Mouse (Mus musculus): ENCODE measurements around the gene Hjurp. TPM values are rescaled to one million over a fixed set of nuclear protein-coding genes. Genes with fewer than 3 reads are reported as not detected.
A peak's percentile ranks its signal among the peaks of the same experiment; 100 is the strongest.

Gene Hjurp
- polyA plus RNA-seq, 2 experiments, result 139 to 277 TPM

- WGBS, result 66% methylated on average over 7 of the region's 7 CpGs
- H3K9ac ChIP-seq (ENCODE audit: low read depth, low read length, severe bottlenecking), result no peak overlapping the region
- ATAC-seq (ENCODE audit: low FRiP score, low read depth), result no peak
- H3K9me3 ChIP-seq (ENCODE audit: control insufficient read depth, low read length), result peaks cover 63% of the 10 kb centered on the region
- DNase-seq (ENCODE audit: low spot score), result no peak
- H3K36me3 ChIP-seq (ENCODE audit: control insufficient read depth, insufficient read depth, low read length), result no peaks in the 10 kb centered on the region
- H3K27ac ChIP-seq (replicated peaks; ENCODE audit: low read depth, low read length), result no peak overlapping the region
- no peaks in the 10 kb centered on the region for H3K4me1 ChIP-seq (ENCODE audit: control insufficient read depth, insufficient read depth, low read length)
- H3K4me3 ChIP-seq (replicated peaks; ENCODE audit: low read length), result no peak overlapping the region
- H3K27me3 ChIP-seq (ENCODE audit: control insufficient read depth, insufficient read depth, low read length), result no peaks in the 10 kb centered on the region
- no peak overlapping the region for H3K4me2 ChIP-seq (replicated peaks; ENCODE audit: low read depth, low read length, severe bottlenecking)
- TF ChIP-seq POLR2A (IDR thresholded peaks at IDR 0.05; ENCODE audit: borderline replicate concordance, extremely low read depth, insufficient read depth, insufficient read length), result no peak
Observed at GRCm38 (mm10) chr1:88297480-88298258, 20.2 kb upstream of the Hjurp start.

- no peak for DNase-seq (ENCODE audit: low spot score)
- Histone ChIP-seq H3K4me1 (ENCODE audit: control insufficient read depth, insufficient read depth, low read length) (no peaks in the 10 kb centered on the region), H3K4me3 (replicated peaks; ENCODE audit: low read length) (no peak overlapping the region), H3K27me3 (ENCODE audit: control insufficient read depth, insufficient read depth, low read length) (no peaks in the 10 kb centered on the region), H3K4me2 (replicated peaks; ENCODE audit: low read depth, low read length, severe bottlenecking) (no peak overlapping the region), H3K27ac (replicated peaks; ENCODE audit: low read depth, low read length) (no peak overlapping the region), H3K9ac (ENCODE audit: low read depth, low read length, severe bottlenecking) (no peak overlapping the region), H3K36me3 (ENCODE audit: control insufficient read depth, insufficient read depth, low read length) (no peaks in the 10 kb centered on the region), H3K9me3 (ENCODE audit: control insufficient read depth, low read length) (peaks cover 60% of the 10 kb centered on the region)
- 73% methylated on average over 4 of the region's 4 CpGs for WGBS
- peak; percentile 7; the same call in 1 of the 2 replicates for ATAC-seq (ENCODE audit: low FRiP score, low read depth)
- no peak for TF ChIP-seq POLR2A (IDR thresholded peaks at IDR 0.05; ENCODE audit: borderline replicate concordance, extremely low read depth, insufficient read depth, insufficient read length)
Observed at GRCm38 (mm10) chr1:88296171-88296920, 18.9 kb upstream of the Hjurp start.

GRCm38 (mm10) chr1:88294650-88295049 is 17.2 kb upstream of the Hjurp start:
- no peak overlapping the region for H3K27ac ChIP-seq (replicated peaks; ENCODE audit: low read depth, low read length)
- no peaks in the 10 kb centered on the region for H3K27me3 ChIP-seq (ENCODE audit: control insufficient read depth, insufficient read depth, low read length)
- ATAC-seq (ENCODE audit: low FRiP score, low read depth), result no peak
- no peak overlapping the region for H3K4me3 ChIP-seq (replicated peaks; ENCODE audit: low read length)
- no peak for DNase-seq (ENCODE audit: low spot score)
- H3K9me3 ChIP-seq (ENCODE audit: control insufficient read depth, low read length), result peaks cover 57% of the 10 kb centered on the region
- H3K36me3 ChIP-seq (ENCODE audit: control insufficient read depth, insufficient read depth, low read length), result no peaks in the 10 kb centered on the region
- 20% methylated on average over 1 of the region's 1 CpGs for WGBS
- H3K4me1 ChIP-seq (ENCODE audit: control insufficient read depth, insufficient read depth, low read length), result no peaks in the 10 kb centered on the region
- H3K9ac ChIP-seq (ENCODE audit: low read depth, low read length, severe bottlenecking), result no peak overlapping the region
- TF ChIP-seq POLR2A (IDR thresholded peaks at IDR 0.05; ENCODE audit: borderline replicate concordance, extremely low read depth, insufficient read depth, insufficient read length), result no peak
- H3K4me2 ChIP-seq (replicated peaks; ENCODE audit: low read depth, low read length, severe bottlenecking), result no peak overlapping the region

GRCm38 (mm10) chr1:88292057-88292456 is 14.6 kb upstream of the Hjurp start:
- no peak overlapping the region for H3K4me2 ChIP-seq (replicated peaks; ENCODE audit: low read depth, low read length, severe bottlenecking)
- no peak overlapping the region for H3K9ac ChIP-seq (ENCODE audit: low read depth, low read length, severe bottlenecking)
- ATAC-seq (ENCODE audit: low FRiP score, low read depth), result no peak
- H3K36me3 ChIP-seq (ENCODE audit: control insufficient read depth, insufficient read depth, low read length), result no peaks in the 10 kb centered on the region
- no peaks in the 10 kb centered on the region for H3K27me3 ChIP-seq (ENCODE audit: control insufficient read depth, insufficient read depth, low read length)
- no peak for DNase-seq (ENCODE audit: low spot score)
- no peak for TF ChIP-seq POLR2A (IDR thresholded peaks at IDR 0.05; ENCODE audit: borderline replicate concordance, extremely low read depth, insufficient read depth, insufficient read length)
- H3K4me3 ChIP-seq (replicated peaks; ENCODE audit: low read length), result no peak overlapping the region
- H3K9me3 ChIP-seq (ENCODE audit: control insufficient read depth, low read length), result peaks cover 52% of the 10 kb centered on the region
- 56% methylated on average over 2 of the region's 2 CpGs for WGBS
- H3K4me1 ChIP-seq (ENCODE audit: control insufficient read depth, insufficient read depth, low read length), result no peaks in the 10 kb centered on the region
- no peak overlapping the region for H3K27ac ChIP-seq (replicated peaks; ENCODE audit: low read depth, low read length)

- Histone ChIP-seq H3K27ac (replicated peaks; ENCODE audit: low read depth, low read length) (no peak overlapping the region), H3K36me3 (ENCODE audit: control insufficient read depth, insufficient read depth, low read length) (no peaks in the 10 kb centered on the region), H3K9me3 (ENCODE audit: control insufficient read depth, low read length) (peaks cover 55% of the 10 kb centered on the region), H3K4me1 (ENCODE audit: control insufficient read depth, insufficient read depth, low read length) (no peaks in the 10 kb centered on the region), H3K4me2 (replicated peaks; ENCODE audit: low read depth, low read length, severe bottlenecking) (no peak overlapping the region), H3K27me3 (ENCODE audit: control insufficient read depth, insufficient read depth, low read length) (no peaks in the 10 kb centered on the region), H3K4me3 (replicated peaks; ENCODE audit: low read length) (no peak overlapping the region), H3K9ac (ENCODE audit: low read depth, low read length, severe bottlenecking) (no peak overlapping the region)
- no peak for ATAC-seq (ENCODE audit: low FRiP score, low read depth)
- 59% methylated on average over 3 of the region's 3 CpGs for WGBS
- no peak for DNase-seq (ENCODE audit: low spot score)
- no peak for TF ChIP-seq POLR2A (IDR thresholded peaks at IDR 0.05; ENCODE audit: borderline replicate concordance, extremely low read depth, insufficient read depth, insufficient read length)
Observed at GRCm38 (mm10) chr1:88291409-88292005, 14.1 kb upstream of the Hjurp start.

Measured in limb, embryonic 14.5 days (tissue).